Mouse (Mus musculus) left cerebral cortex, postnatal 14 days (tissue): ENCODE measurements around the gene Zfp260. TPM values are rescaled to one million over a fixed set of nuclear protein-coding genes. Genes with fewer than 3 reads are reported as not detected.
A peak's percentile ranks its signal among the peaks of the same experiment; 100 is the strongest.

Experiments
- DNase-seq, 2 experiments: peaks; one replicate each; pipeline ENCODE4 v3.0.0; 2021 to 2022; ENCODE audit warnings: low spot score in 2 of 2, mixed read lengths in 1 of 2
- intact Hi-C: fragments of 180-260 bp; cut with DNase I; formaldehyde crosslinking; loops from one replicate; pipeline ENCODE4 v1.15.1; 2025
- long read RNA-seq, 2 experiments: library from polyadenylated mRNA; stranded (forward); transcript quantifications; one replicate each; pipeline ENCODE4 v2.0.0; 2021
- total RNA-seq, 2 experiments: library from RNA; stranded (reverse); gene quantifications; 2 replicates each; pipeline ENCODE4 v1.2.3; 2021

The Zfp260 gene
- total RNA-seq, result 10 to 100 TPM; 54.8 to 67.7 TPM
- long read RNA-seq, experiment 1, full-length matches to known transcripts, result 41 of 60 reads
- long read RNA-seq, experiment 1, partial matches to known transcripts, result 14 of 60 reads
- long read RNA-seq, experiment 1, other reads (novel, unspliced or antisense), result 5 of 60 reads
- long read RNA-seq, experiment 2, full-length matches to known transcripts, result 34 of 41 reads
- long read RNA-seq, experiment 2, partial matches to known transcripts, result 4 of 41 reads
- long read RNA-seq, experiment 2, other reads (novel, unspliced or antisense), result 3 of 41 reads

GRCm38 (mm10) chr7:30094646-30095429 lies at the start of gene Zfp260:
Gene Zfp260, plus strand, starts transcription at chr7:30094777.
- peak; percentile 91 to 94 for DNase-seq
- intact Hi-C loops, result no loop called here

- intact Hi-C loops, result no loop called here
- DNase-seq, result no peak
Measured at GRCm38 (mm10) chr7:30048126-30048525, 46.5 kb upstream of the Zfp260 start.

- intact Hi-C loops, result no loop called here
- DNase-seq, result peak; percentile 80 to 91
Measured at GRCm38 (mm10) chr7:30050882-30051548, 43.6 kb upstream of the Zfp260 start, which contains the start of gene Zfp14. Gene Zfp14, minus strand, starts transcription at chr7:30051380.

DNA sequence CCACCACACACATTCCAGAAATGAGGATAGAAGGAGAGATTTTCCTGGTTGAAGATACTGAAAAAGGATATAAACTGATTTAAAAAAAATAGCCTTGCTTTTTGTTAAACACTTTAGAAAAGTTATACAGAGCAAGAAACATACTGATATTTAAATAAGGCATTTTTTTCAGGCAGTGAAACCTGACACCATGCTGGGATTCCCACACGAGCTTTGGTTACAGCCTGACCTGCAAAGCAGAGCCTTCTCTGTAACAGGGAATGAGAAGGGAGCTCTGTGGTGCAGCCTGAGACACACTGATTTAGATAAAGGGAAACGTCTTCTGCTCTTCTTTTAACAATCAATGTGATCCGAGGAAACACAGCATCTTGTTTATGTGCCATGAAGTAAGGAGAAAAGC lies 41.0 kb upstream of the Zfp260 start:
- intact Hi-C loops, result no loop called here
- no peak for DNase-seq

GRCm38 (mm10) chr7:30060341-30060740 lies 34.2 kb upstream of the Zfp260 start:
- DNase-seq, result no peak
- intact Hi-C loops, result loop anchor here (10.0 kb wide), 1 partner anchor 46 kb away; no protein-coding TSS in a partner anchor

DNA sequence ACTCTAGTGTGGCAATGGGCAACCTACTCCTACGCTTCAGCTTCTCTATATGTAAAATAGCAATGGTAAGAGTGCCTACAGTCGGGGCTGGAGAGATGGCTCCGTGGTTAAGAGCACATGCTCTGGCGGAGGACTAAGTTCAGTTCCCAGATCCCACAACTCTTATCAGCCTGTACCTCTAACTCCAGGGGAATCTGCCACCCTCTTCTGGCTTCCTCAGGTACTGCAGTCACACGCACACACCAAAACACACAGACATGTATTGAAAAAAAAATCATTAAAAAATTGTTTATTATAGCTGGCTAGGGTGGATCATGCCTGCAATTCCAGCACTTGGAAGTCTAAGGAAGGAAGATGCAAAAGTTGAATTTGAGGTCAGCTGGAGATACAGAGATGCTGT lies 32.1 kb upstream of the Zfp260 start:
- intact Hi-C loops, result loop anchor here (10.0 kb wide), 1 partner anchor 48 kb away; no protein-coding TSS in a partner anchor
- DNase-seq, result no peak

- no peak for DNase-seq
- intact Hi-C loops, result loop anchor here (10.0 kb wide), 1 partner anchor 50 kb away; no protein-coding TSS in a partner anchor
Measured at GRCm38 (mm10) chr7:30064622-30065021, 30.0 kb upstream of the Zfp260 start.

DNA sequence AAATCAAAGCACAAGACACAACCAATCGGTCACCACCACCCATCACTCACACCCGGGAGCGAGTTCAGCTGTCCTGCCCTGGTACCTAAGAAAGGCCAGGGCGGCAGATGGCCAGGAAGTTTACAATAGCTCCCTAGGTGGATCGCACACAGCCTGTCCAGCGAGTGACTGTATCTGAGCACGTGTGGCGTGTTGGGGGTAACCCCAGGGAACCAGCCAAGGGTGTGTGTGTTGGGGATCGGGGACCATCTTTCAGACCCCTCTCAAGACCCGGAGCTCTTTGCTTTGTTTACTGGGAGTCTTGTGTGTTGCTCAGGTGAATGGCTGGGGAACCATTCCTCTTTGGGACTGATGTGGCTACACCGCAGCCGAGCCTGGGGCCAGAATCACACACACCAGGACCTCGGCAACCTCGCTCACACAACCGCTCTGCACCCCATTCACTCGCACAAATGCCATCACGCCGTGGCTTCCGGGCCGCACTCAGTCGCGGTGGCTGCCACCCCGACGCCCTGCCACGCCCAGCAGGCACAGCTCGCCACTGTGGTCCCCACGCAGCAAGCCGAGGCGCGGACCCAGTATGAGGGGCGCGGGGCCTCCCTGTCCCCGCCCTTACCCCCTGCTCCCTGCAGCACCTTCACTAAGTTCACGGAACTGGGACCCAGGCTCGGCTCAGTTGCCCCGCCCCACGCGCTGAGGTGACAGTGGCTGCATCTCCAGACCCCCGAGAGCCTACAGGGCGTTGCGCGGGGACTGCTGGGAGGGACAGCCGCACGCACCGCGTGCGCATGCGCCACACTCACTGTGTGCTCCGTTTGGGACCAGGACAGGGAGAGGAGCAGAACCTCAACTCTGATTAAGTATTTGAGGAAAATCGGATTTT lies 22.2 kb upstream of the Zfp260 start, which contains the start of gene Zfp82:
Zfp82 (minus strand) TSS at position 755 of the 883 bp plus-strand sequence.
- intact Hi-C loops, result no loop called here
- peak in 1 of 2 experiments; percentile 81 for DNase-seq

- intact Hi-C loops, result no loop called here
- peak; percentile 39 to 52 for DNase-seq
Measured at GRCm38 (mm10) chr7:30086524-30086923, 8.1 kb upstream of the Zfp260 start.

DNA sequence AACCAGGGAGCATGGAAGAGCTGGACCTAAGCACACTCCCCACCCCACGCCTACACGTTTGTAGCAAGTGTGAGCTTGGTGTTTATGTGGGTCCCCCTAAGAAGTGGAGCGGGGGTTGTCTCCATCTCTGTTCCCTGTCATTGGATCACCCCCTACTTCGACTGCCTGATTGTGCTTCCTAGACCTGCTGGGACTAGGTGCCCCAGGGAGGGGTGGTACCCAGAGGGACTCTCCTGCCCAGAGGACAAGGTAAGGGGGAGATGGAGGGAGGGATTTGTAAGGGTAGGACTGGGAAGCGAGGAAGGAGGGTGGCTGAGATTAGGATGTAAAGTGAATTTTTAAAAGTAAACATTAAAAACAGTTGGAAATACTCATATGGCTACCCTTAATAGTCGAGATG lies 5.2 kb upstream of the Zfp260 start:
- intact Hi-C loops, result no loop called here
- no peak for DNase-seq

- DNase-seq, result peak; percentile 96
- intact Hi-C loops, result no loop called here
Measured at GRCm38 (mm10) chr7:30090092-30090969, 4.2 kb upstream of the Zfp260 start, which contains the start of the genes Gm26920 and Zfp566. Gene Gm26920, minus strand, starts transcription at chr7:30090410. Gene Zfp566, minus strand, starts transcription at chr7:30090527.

- intact Hi-C loops, result no loop called here
- DNase-seq, result no peak
Measured at GRCm38 (mm10) chr7:30090970-30091585, 3.5 kb upstream of the Zfp260 start.

GRCm38 (mm10) chr7:30092666-30093065 lies 1.9 kb upstream of the Zfp260 start:
- no peak for DNase-seq
- intact Hi-C loops, result no loop called here

- no peak for DNase-seq
- intact Hi-C loops, result no loop called here
Measured at GRCm38 (mm10) chr7:30093918-30094415, 610 bp upstream of the Zfp260 start.

GRCm38 (mm10) chr7:30095551-30096125 lies 1.1 kb downstream of the Zfp260 start:
- intact Hi-C loops, result no loop called here
- no peak for DNase-seq

DNA sequence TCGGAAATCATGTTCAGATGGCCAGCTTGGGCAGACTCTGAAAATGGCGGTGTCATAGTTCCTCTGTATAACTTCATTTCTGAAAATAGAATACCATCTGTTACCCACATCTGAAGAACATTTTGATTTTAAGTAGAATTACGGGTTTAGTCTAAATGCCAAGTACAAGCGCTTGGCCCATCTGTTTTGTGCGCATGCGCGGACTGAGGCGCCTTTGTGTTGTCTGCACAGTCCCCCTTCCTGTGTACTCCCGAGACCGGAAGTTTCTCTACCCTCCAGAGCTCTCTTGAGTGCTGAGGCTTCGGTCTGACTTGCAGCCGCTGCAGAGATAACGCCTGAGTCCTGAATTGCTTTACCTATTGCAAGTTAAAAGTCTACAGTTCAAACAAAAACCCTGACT lies 4.7 kb downstream of the Zfp260 start:
- intact Hi-C loops, result no loop called here
- DNase-seq, result peak; percentile 86 to 94

DNA sequence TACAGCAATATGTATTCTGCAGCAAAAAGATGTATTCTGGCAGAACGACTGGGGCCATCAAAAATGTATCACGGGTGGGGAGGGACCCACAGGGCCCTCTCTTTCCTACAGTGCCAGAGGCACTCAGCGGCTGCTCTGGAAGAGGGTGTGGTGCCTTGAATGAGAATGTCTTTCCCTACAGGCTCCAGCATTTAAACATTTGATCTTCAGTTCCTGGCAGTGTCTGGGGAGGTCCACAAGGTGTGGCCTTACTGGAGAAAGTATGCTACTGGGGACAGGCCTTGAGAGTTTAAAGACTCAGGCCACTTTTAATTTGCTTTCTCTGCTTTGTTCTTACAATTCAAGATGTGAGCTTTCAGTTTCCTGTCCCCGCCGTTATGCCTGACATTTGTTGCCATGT lies 21.5 kb downstream of the Zfp260 start:
- intact Hi-C loops, result no loop called here
- no peak for DNase-seq
